Mouse (Mus musculus) liver, embryonic 14.5 days (tissue): ENCODE results near the gene Tgtp2. TPM values are rescaled to one million over a fixed set of nuclear protein-coding genes. Genes with fewer than 3 reads are reported as not detected.

Experiments
- polyA plus RNA-seq, 2 experiments: library from polyadenylated mRNA; depleted of rRNA in 1 of 2; stranded (reverse) in 1 of 2; unstranded in 1 of 2; fragments of >200 nt; fragmentation: Nextera tagmentation in 1 of 2; extraction: Ambion mirVana in 1 of 2; gene quantifications; 2 replicates each; pipeline versions ENCODE4 v1.2.1 to v1.2.3; 2012 to 2014

The Tgtp2 gene
- polyA plus RNA-seq, 2 experiments: 0.27 to 0.51 TPM

Other genes starting within 250 kb of the Tgtp2 start
- gene Trim41, start 246.9 kb downstream of the Tgtp2 start, polyA plus RNA-seq (2012; rRNA removed): 8.2 and 9.2 TPM in 2 replicates
- 1.0 and 1.3 TPM in 2 replicates for gene Trim41, start 246.9 kb downstream of the Tgtp2 start, polyA plus RNA-seq (2014; fragmentation: Nextera tagmentation; extraction: Ambion mirVana)
- gene Trim7, start 238.1 kb downstream of the Tgtp2 start, polyA plus RNA-seq (2012; rRNA removed): 0.09 and 0.23 TPM in 2 replicates
- gene Trim7, start 238.1 kb downstream of the Tgtp2 start, polyA plus RNA-seq (2014; fragmentation: Nextera tagmentation; extraction: Ambion mirVana): 0.04 and 0.13 TPM in 2 replicates
- 9.6 and 12.4 TPM in 2 replicates for gene Gm12184, start 237.6 kb downstream of the Tgtp2 start, polyA plus RNA-seq (2012; rRNA removed)
- gene Gm12184, start 237.6 kb downstream of the Tgtp2 start, polyA plus RNA-seq (2014; fragmentation: Nextera tagmentation; extraction: Ambion mirVana): 1.6 and 2.8 TPM in 2 replicates
- gene Irgm1, start 192.5 kb downstream of the Tgtp2 start, polyA plus RNA-seq (2012; rRNA removed): 7.6 and 10.4 TPM in 2 replicates
- gene Irgm1, start 192.5 kb downstream of the Tgtp2 start, polyA plus RNA-seq (2014; fragmentation: Nextera tagmentation; extraction: Ambion mirVana): 15.1 and 16.6 TPM in 2 replicates
- gene Gm5431, start 162.0 kb downstream of the Tgtp2 start, polyA plus RNA-seq (2012; rRNA removed): 0.10 and 0.16 TPM in 2 replicates
- 0.29 and 0.34 TPM in 2 replicates for gene Gm5431, start 162.0 kb downstream of the Tgtp2 start, polyA plus RNA-seq (2014; fragmentation: Nextera tagmentation; extraction: Ambion mirVana)
- gene Psme2b, start 118.0 kb downstream of the Tgtp2 start, polyA plus RNA-seq (2012; rRNA removed): 0.71 and 1.3 TPM in 2 replicates
- 2.8 and 3.1 TPM in 2 replicates for gene Psme2b, start 118.0 kb downstream of the Tgtp2 start, polyA plus RNA-seq (2014; fragmentation: Nextera tagmentation; extraction: Ambion mirVana)
- gene Olfr56, start 85.3 kb downstream of the Tgtp2 start, polyA plus RNA-seq (2012; rRNA removed): 0.08 and 0.10 TPM in 2 replicates
- not detected in 2 replicates for gene Olfr56, start 85.3 kb downstream of the Tgtp2 start, polyA plus RNA-seq (2014; fragmentation: Nextera tagmentation; extraction: Ambion mirVana)
- gene 9930111J21Rik1, start 84.8 kb downstream of the Tgtp2 start, polyA plus RNA-seq (2012; rRNA removed): 0.22 and 0.24 TPM in 2 replicates
- 0.61 and 0.64 TPM in 2 replicates for gene 9930111J21Rik1, start 84.8 kb downstream of the Tgtp2 start, polyA plus RNA-seq (2014; fragmentation: Nextera tagmentation; extraction: Ambion mirVana)
- gene Gm12185, start 72.0 kb downstream of the Tgtp2 start, polyA plus RNA-seq (2012; rRNA removed): 0.01 and 0.02 TPM in 2 replicates
- gene Gm12185, start 72.0 kb downstream of the Tgtp2 start, polyA plus RNA-seq (2014; fragmentation: Nextera tagmentation; extraction: Ambion mirVana): not detected in 2 replicates
- gene Tgtp1, start 70.0 kb downstream of the Tgtp2 start, polyA plus RNA-seq (2012; rRNA removed): 0.22 and 0.29 TPM in 2 replicates
- gene Tgtp1, start 70.0 kb downstream of the Tgtp2 start, polyA plus RNA-seq (2014; fragmentation: Nextera tagmentation; extraction: Ambion mirVana): 0.43 and 1.7 TPM in 2 replicates
- gene 9930111J21Rik2, start 13.0 kb downstream of the Tgtp2 start, polyA plus RNA-seq (2012; rRNA removed): 0.34 and 0.56 TPM in 2 replicates
- 0.51 and 0.57 TPM in 2 replicates for gene 9930111J21Rik2, start 13.0 kb downstream of the Tgtp2 start, polyA plus RNA-seq (2014; fragmentation: Nextera tagmentation; extraction: Ambion mirVana)
- gene Ifi47, start 12.4 kb upstream of the Tgtp2 start, polyA plus RNA-seq (2012; rRNA removed): 2.4 and 3.2 TPM in 2 replicates
- gene Ifi47, start 12.4 kb upstream of the Tgtp2 start, polyA plus RNA-seq (2014; fragmentation: Nextera tagmentation; extraction: Ambion mirVana): 6.2 and 7.6 TPM in 2 replicates
- not detected in 2 replicates for gene Olfr1396, start 50.7 kb upstream of the Tgtp2 start, polyA plus RNA-seq (2012; rRNA removed)
- gene Olfr1396, start 50.7 kb upstream of the Tgtp2 start, polyA plus RNA-seq (2014; fragmentation: Nextera tagmentation; extraction: Ambion mirVana): not detected in 2 replicates
- gene Olfr1395, start 78.1 kb upstream of the Tgtp2 start, polyA plus RNA-seq (2012; rRNA removed): not detected in 2 replicates
- gene Olfr1395, start 78.1 kb upstream of the Tgtp2 start, polyA plus RNA-seq (2014; fragmentation: Nextera tagmentation; extraction: Ambion mirVana): not detected in 2 replicates
- gene Olfr1394, start 90.2 kb upstream of the Tgtp2 start, polyA plus RNA-seq (2012; rRNA removed): not detected in 2 replicates
- gene Olfr1394, start 90.2 kb upstream of the Tgtp2 start, polyA plus RNA-seq (2014; fragmentation: Nextera tagmentation; extraction: Ambion mirVana): not detected in 2 replicates
- gene Btnl9, start 123.0 kb upstream of the Tgtp2 start, polyA plus RNA-seq (2012; rRNA removed): 0.78 and 1.2 TPM in 2 replicates
- gene Btnl9, start 123.0 kb upstream of the Tgtp2 start, polyA plus RNA-seq (2014; fragmentation: Nextera tagmentation; extraction: Ambion mirVana): 0.34 and 0.57 TPM in 2 replicates
- 3.1 and 5.2 TPM in 2 replicates for gene Zfp62, start 139.1 kb upstream of the Tgtp2 start, polyA plus RNA-seq (2012; rRNA removed)
- 10.6 and 11.4 TPM in 2 replicates for gene Zfp62, start 139.1 kb upstream of the Tgtp2 start, polyA plus RNA-seq (2014; fragmentation: Nextera tagmentation; extraction: Ambion mirVana)
- 22.8 and 23.7 TPM in 2 replicates for gene Mgat1, start 180.0 kb upstream of the Tgtp2 start, polyA plus RNA-seq (2012; rRNA removed)
- gene Mgat1, start 180.0 kb upstream of the Tgtp2 start, polyA plus RNA-seq (2014; fragmentation: Nextera tagmentation; extraction: Ambion mirVana): 22.6 and 25.7 TPM in 2 replicates
- gene Olfr1393, start 214.1 kb upstream of the Tgtp2 start, polyA plus RNA-seq (2012; rRNA removed): 0.03 and 0.08 TPM in 2 replicates
- gene Olfr1393, start 214.1 kb upstream of the Tgtp2 start, polyA plus RNA-seq (2014; fragmentation: Nextera tagmentation; extraction: Ambion mirVana): 0.05 and 0.10 TPM in 2 replicates
- 0.01 TPM in 2 replicates for gene Olfr1392, start 221.1 kb upstream of the Tgtp2 start, polyA plus RNA-seq (2012; rRNA removed)
- not detected in 2 replicates for gene Olfr1392, start 221.1 kb upstream of the Tgtp2 start, polyA plus RNA-seq (2014; fragmentation: Nextera tagmentation; extraction: Ambion mirVana)
- gene Olfr10, start 240.5 kb upstream of the Tgtp2 start, polyA plus RNA-seq (2012; rRNA removed): not detected in 2 replicates
- not detected in 2 replicates for gene Olfr10, start 240.5 kb upstream of the Tgtp2 start, polyA plus RNA-seq (2014; fragmentation: Nextera tagmentation; extraction: Ambion mirVana)